Mouse (Mus musculus) olfactory bulb, adult 2 months (tissue): ENCODE measurements around the gene Pick1. TPM values are rescaled to one million over a fixed set of nuclear protein-coding genes. Genes with fewer than 3 reads are reported as not detected.

Source experiments
- H3K27ac ChIP-seq: fragments of 200-500 bp; 2 replicates; pipeline ENCODE4 v1.5.1; 2012; ENCODE audit warnings: low read depth, low read length; ENCODE audit not compliant: insufficient read depth
- H3K4me1 ChIP-seq: fragments of 200-500 bp; 2 replicates; pipeline ENCODE4 v1.6.1; 2012; ENCODE audit warnings: low read length; ENCODE audit not compliant: control insufficient read depth, insufficient read depth
- H3K4me3 ChIP-seq: fragments of 200-500 bp; 2 replicates; pipeline ENCODE4 v1.5.1; 2012; ENCODE audit warnings: mild to moderate bottlenecking, low read depth, low read length, moderate library complexity; ENCODE audit not compliant: insufficient read depth
- CTCF ChIP-seq: fragments of 200-500 bp; IDR thresholded peaks from 2 replicates; pipeline ENCODE4 v1.5.1; 2012; ENCODE audit warnings: low read depth, mild to moderate bottlenecking, low read length, moderate library complexity; ENCODE audit not compliant: insufficient read depth
- POLR2A ChIP-seq: fragments of 200-500 bp; IDR thresholded peaks from 2 replicates; pipeline ENCODE4 v1.6.1; 2012; ENCODE audit warnings: mild to moderate bottlenecking, low read depth, low read length, moderate library complexity; ENCODE audit not compliant: insufficient read depth
- WGBS: fragments of 180-500 bp; shearing (Covaris S2); methylation state at CpG from one replicate; pipeline ENCODE4 v1.1.7; 2018; 5-methylcytosine and 5-hydroxymethylcytosine counted together
- polyA plus RNA-seq: library from polyadenylated mRNA; stranded (reverse); fragments of >200 nt; gene quantifications from 2 replicates; pipeline ENCODE4 v1.2.4, GENCODE M21; 2012; ENCODE audit warnings: low replicate concordance; ENCODE audit not compliant: missing spikeins, insufficient read depth, insufficient read length

Gene Pick1
- polyA plus RNA-seq, 1 experiment, result not detected

DNA sequence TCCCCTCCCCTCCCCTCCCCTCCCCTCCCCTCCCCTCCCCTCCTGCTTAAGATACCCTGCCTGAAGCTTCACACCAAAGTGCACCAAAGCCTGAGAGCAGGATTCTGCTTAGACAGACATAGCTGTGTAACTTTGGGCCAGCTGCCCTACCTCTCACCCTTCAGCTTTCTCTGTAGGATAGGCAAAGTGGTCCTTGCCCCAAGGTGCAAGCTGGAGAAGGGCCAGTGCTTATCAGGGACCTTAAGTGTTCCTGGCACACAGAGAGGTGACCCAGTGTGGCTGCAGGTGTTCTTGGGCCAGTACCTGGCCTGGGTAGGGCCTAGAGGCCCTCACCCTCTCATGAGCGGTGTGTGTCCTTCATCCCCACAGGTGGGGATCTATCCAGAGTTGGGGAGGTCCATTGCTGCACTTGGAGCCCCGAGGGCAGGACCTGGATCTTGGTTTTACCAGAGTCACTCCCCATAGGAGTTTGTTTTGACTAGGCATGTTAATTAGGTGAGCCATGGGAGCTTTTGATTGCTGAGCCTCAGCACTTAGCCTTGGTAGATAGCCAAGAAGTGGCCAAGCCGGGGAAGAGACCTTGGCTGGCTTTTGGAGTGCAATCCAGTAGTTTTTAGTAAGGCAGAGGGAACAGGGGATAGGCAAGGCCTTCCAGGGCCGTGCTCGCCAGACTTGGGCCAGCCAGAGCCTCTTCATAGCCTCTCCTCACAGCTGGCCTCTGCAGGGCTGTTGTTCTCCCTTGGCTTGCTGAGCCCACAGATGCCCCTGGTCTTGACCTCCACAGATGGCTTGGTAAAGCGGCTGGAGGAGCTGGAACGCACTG lies 15.3 kb downstream of the Pick1 start:
- peak overlapping the region; percentile 84 for H3K27ac ChIP-seq
- TF ChIP-seq POLR2A, result no peak
- TF ChIP-seq CTCF, result no peak
- no peak overlapping the region for H3K4me3 ChIP-seq
- H3K4me1 ChIP-seq, result peaks cover 37% of the 10 kb centered on the region
- 44% methylated on average over 7 of the region's 7 CpGs for WGBS

DNA sequence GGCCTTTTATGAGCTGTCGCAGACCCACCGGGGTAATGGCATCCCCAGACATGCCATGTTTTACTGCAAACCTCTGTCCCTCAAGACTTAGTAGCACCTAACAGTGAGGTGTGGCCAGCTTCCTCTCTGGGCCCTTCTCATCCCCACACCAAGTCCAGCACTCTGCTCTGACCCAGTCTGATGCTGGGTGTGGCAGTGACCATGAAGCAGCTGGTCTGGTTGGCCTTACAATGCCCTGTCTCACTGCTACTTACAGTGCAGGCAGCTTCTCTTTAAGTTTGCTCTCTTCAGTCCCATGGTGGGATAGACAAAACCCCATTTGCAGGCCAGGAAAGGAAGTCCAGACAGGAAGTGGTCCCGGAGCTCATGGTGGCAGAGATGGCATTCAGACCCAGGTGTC lies 16.3 kb downstream of the Pick1 start:
- TF ChIP-seq POLR2A, result no peak
- TF ChIP-seq CTCF, result no peak
- H3K27ac ChIP-seq, result peak overlapping the region; percentile 84; the same call in 1 of the 2 replicates
- no peak overlapping the region for H3K4me3 ChIP-seq
- H3K4me1 ChIP-seq, result peaks cover 37% of the 10 kb centered on the region
- 91% methylated on average over 3 of the region's 3 CpGs for WGBS

DNA sequence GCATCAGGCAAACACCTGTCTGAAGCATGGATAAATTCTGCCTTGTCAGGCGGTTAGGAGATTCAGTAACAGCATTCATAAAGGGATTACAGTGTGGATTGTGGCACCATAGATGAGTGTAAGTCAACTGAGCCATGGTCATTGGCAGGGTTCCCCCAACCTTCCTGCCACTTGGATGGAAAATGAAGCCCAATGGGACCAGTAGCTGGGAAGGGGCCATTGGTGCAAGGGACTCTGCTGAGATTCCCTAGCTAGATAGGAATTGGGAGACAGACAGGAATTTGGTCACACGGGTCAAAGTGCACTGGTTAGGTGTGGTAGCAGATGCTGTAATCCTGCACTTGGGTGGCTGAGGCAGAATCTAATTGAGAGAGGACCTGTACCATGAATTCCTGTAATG lies 21.3 kb downstream of the Pick1 start:
- peaks cover 35% of the 10 kb centered on the region for H3K4me1 ChIP-seq
- TF ChIP-seq POLR2A (no peak), CTCF (no peak)
- H3K4me3 ChIP-seq, result no peak overlapping the region
- H3K27ac ChIP-seq, result no peak overlapping the region
- 86% methylated on average over 2 of the region's 2 CpGs for WGBS

GRCm38 (mm10) chr15:79251168-79251567 lies 22.2 kb downstream of the Pick1 start:
- WGBS, result 57% methylated on average over 7 of the region's 7 CpGs

DNA sequence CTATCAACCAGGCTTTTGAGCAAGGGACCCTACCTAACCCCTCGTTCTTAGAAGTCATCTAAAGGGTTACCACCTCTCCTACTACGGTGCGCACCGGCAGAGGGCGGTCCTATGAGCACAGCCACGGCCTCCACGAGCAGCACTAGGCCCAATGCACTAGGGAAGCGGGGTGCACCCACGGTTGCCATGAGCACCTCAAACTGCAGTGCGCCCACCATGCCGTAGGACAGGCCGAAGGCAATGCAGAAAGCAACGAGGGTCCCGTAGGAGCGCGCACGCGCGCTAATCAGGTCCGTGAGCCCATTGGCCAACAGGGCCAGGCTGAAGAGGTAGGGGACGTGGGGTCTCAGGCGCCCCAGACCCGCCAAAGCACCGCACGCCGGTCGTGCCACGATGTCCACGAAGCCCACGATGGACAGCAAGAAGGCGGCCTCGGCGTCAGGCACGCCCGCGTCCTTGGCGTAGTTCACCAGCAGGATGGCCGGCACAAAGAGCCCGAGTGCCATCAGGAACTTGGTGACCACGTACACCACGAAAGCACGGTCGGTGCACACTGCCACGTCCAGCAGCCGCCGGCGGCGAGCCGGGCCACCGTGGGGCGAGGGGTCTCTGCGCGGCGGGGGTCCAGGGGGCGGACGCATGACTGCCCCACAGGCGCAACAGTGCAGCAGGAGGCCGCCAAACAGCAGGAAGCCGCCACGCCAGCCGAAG lies 23.0 kb downstream of the Pick1 start:
- peak; percentile 34; the same call in 1 of the 2 replicates for TF ChIP-seq POLR2A
- peak; percentile 6; the same call in 1 of the 2 replicates for TF ChIP-seq CTCF
- H3K4me3 ChIP-seq, result peak overlapping the region; percentile 44
- no peak overlapping the region for H3K27ac ChIP-seq
- peaks cover 26% of the 10 kb centered on the region for H3K4me1 ChIP-seq
- 3% methylated on average over 61 of the region's 61 CpGs for WGBS

More at GRCm38 (mm10) chr15:79251168-79251567, 22.2 kb downstream of the Pick1 start:
- no peak overlapping the region for H3K27ac ChIP-seq
- no peak overlapping the region for H3K4me3 ChIP-seq
- no peak for TF ChIP-seq POLR2A
- no peak for TF ChIP-seq CTCF
- H3K4me1 ChIP-seq, result peaks cover 26% of the 10 kb centered on the region

DNA sequence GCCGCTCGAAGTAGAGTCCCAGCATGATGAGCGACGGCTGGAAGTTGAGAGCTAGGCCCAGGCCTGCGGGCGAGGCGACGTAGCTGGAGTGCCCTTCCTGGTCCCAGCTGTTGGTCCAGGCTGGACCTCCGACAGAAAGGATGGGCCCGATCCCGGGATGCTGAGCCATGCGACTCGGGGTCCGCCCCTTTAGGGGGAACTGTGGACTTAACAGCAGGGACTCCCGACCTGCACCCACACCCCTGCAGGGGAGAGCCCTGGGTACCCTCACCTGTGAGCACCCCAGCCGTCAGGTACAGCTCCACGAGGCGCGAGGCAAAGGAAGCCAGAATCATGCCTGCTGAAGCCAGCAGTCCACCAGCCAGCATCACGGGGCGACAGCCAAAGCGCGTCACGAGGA lies 23.6 kb downstream of the Pick1 start:
- Histone ChIP-seq H3K4me1 (peaks cover 26% of the 10 kb centered on the region), H3K27ac (no peak overlapping the region), H3K4me3 (peak overlapping the region; percentile 44)
- 38% methylated on average over 24 of the region's 24 CpGs for WGBS
- peak; percentile 6; the same call in 1 of the 2 replicates for TF ChIP-seq CTCF
- no peak for TF ChIP-seq POLR2A

DNA sequence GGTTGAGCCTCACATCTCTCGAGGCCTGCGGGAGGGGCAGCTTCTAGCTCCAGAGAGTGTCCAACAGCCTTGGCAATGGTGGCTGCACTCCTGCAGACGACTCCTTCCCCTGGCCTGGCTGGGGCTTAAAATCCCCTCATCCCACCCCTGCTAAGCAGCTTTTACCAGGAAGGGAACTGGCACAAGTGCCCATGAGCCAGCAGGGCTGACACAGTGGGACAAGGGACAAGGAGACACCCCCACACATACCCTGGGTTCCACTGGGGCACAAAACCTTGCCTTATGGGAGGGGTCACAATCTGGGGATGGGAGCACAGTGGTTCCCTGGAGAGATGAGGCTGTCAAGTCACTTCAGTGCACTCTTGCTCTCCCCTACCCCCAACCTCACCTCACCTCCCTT lies 25.7 kb downstream of the Pick1 start, which contains the start of gene Slc16a8:
TSS of gene Slc16a8 (minus strand) at position 101 of the 400 bp plus-strand sequence.
- Histone ChIP-seq H3K4me1 (peaks cover 23% of the 10 kb centered on the region), H3K4me3 (no peak within 1 kb of the TSS), H3K27ac (no peak within 1 kb of the TSS)
- TF ChIP-seq POLR2A, result no peak
- WGBS, result 49% methylated on average over 3 of the region's 3 CpGs

- Histone ChIP-seq H3K4me1 (peaks cover 26% of the 10 kb centered on the region), H3K27ac (no peak overlapping the region), H3K4me3 (no peak overlapping the region)
- no peak for TF ChIP-seq CTCF
- no peak for TF ChIP-seq POLR2A
- WGBS, result 42% methylated on average over 17 of the region's 17 CpGs
Measured at GRCm38 (mm10) chr15:79258521-79258920, 29.5 kb downstream of the Pick1 start.
